Mouse (Mus musculus) heart, adult 2 months (tissue): ENCODE measurements around the gene Kctd13. TPM values are rescaled to one million over a fixed set of nuclear protein-coding genes. Genes with fewer than 3 reads are reported as not detected.

Source experiments
- DNase-seq, 2 experiments: peaks; one replicate each; pipeline ENCODE4 v3.0.0; 2021
- H3K27ac ChIP-seq: fragments of 200-600 bp; 2 replicates; pipeline ENCODE4 v1.8.1; 2022
- H3K27me3 ChIP-seq: fragments of 200-500 bp; 2 replicates; pipeline ENCODE4 v1.6.1; 2012; ENCODE audit warnings: mild to moderate bottlenecking, low read length, inconsistent platforms, mixed read lengths; ENCODE audit not compliant: control insufficient read depth, insufficient read depth
- H3K36me3 ChIP-seq: fragments of 200-500 bp; 2 replicates; pipeline ENCODE4 v1.6.1; 2012; ENCODE audit warnings: low read length, inconsistent platforms; ENCODE audit not compliant: control insufficient read depth, insufficient read depth
- H3K4me1 ChIP-seq: fragments of 200-500 bp; 2 replicates; pipeline ENCODE4 v1.6.1; 2011; ENCODE audit warnings: low read length; ENCODE audit not compliant: control insufficient read depth, insufficient read depth
- H3K4me3 ChIP-seq: fragments of 200-600 bp; 2 replicates; pipeline ENCODE4 v1.8.1; 2022
- H3K79me2 ChIP-seq: fragments of 200-500 bp; replicated peaks from 2 replicates; pipeline ENCODE4 v1.6.1; 2012; ENCODE audit warnings: mild to moderate bottlenecking, inconsistent platforms, low read length, moderate library complexity, mixed read lengths; ENCODE audit not compliant: control insufficient read depth, insufficient read depth
- H3K9ac ChIP-seq: fragments of 200-500 bp; 2 replicates; pipeline ENCODE4 v1.6.1; 2012; ENCODE audit warnings: low read depth, mild to moderate bottlenecking, control low read depth, inconsistent platforms, low read length, mixed read lengths
- CTCF ChIP-seq: fragments of 200-600 bp; IDR thresholded peaks from 2 replicates; pipeline ENCODE4 v1.8.1; 2022; ENCODE audit warnings: antibody characterized with exemption, mild to moderate bottlenecking, moderate library complexity
- EP300 ChIP-seq: fragments of 200-500 bp; IDR thresholded peaks from 2 replicates; pipeline ENCODE4 v1.6.1; 2011; ENCODE audit warnings: low read depth, low read length, control low read depth; ENCODE audit not compliant: insufficient read depth
- POLR2A ChIP-seq: fragments of 200-500 bp; IDR thresholded peaks from 2 replicates; pipeline ENCODE4 v1.6.1; 2011; ENCODE audit warnings: mild to moderate bottlenecking, low read depth, low read length, control low read depth; ENCODE audit not compliant: insufficient read depth
- WGBS: fragments of 180-500 bp; shearing (Covaris S2); methylation state at CpG from one replicate; pipeline ENCODE4 v1.1.7; 2018; 5-methylcytosine and 5-hydroxymethylcytosine counted together
- intact Hi-C: fragments of 180-260 bp; cut with DNase I; formaldehyde crosslinking; loops from one replicate; pipeline ENCODE4 v1.15.1; 2025
- polyA plus RNA-seq: library from polyadenylated mRNA; depleted of rRNA; stranded (reverse); fragments of >200 nt; gene quantifications from 2 replicates; pipeline ENCODE4 v1.2.3, GENCODE M21; 2012
- total RNA-seq, 2 experiments: library from RNA; stranded (reverse); gene quantifications; 2 replicates each; pipeline ENCODE4 v1.2.3; 2021

The Kctd13 gene
- total and polyA plus RNA-seq, 3 experiments = 6.7 to 13.7 (median 6.7) TPM

- Histone ChIP-seq H3K79me2 (no peaks in the 10 kb centered on the region), H3K27ac (no peak overlapping the region), H3K36me3 (no peaks in the 10 kb centered on the region), H3K4me3 (no peak overlapping the region), H3K27me3 (no peaks in the 10 kb centered on the region), H3K9ac (no peak overlapping the region), H3K4me1 (peaks cover 2% of the 10 kb centered on the region)
- intact Hi-C loops = loop anchor here (5.0 kb wide), 1 partner anchor 39 kb away; no protein-coding TSS in a partner anchor
- DNase-seq = no peak
- WGBS = 28% methylated on average over 3 of the region's 3 CpGs
- TF ChIP-seq CTCF = no peak
- no peak for TF ChIP-seq EP300
- no peak for TF ChIP-seq POLR2A
Measured at GRCm38 (mm10) chr7:126926299-126926698, 2.4 kb upstream of the Kctd13 start.

- Histone ChIP-seq H3K27ac (peak overlapping the region; percentile 45), H3K79me2 (no peaks in the 10 kb centered on the region), H3K9ac (peak overlapping the region; percentile 94), H3K4me3 (peak overlapping the region; percentile 93), H3K36me3 (no peaks in the 10 kb centered on the region), H3K27me3 (no peaks in the 10 kb centered on the region), H3K4me1 (peaks cover 2% of the 10 kb centered on the region)
- TF ChIP-seq EP300 (no peak), POLR2A (no peak), CTCF (no peak)
- intact Hi-C loops = loop anchor here (2.0 to 5.0 kb wide), 2 partner anchors 42 to 68 kb away; partner anchors contain the start of gene Hirip3
- DNase-seq = no peak
- WGBS = under 1% methylated on average over 27 of the region's 27 CpGs
Measured at GRCm38 (mm10) chr7:126929046-126929445, 367 bp downstream of the Kctd13 start.

- H3K79me2 ChIP-seq = no peaks in the 10 kb centered on the region
- DNase-seq = no peak
- H3K4me1 ChIP-seq = peaks cover 2% of the 10 kb centered on the region
- no peak overlapping the region for H3K9ac ChIP-seq
- no peaks in the 10 kb centered on the region for H3K27me3 ChIP-seq
- intact Hi-C loops = no loop called here
- no peak overlapping the region for H3K27ac ChIP-seq
- WGBS = 75% methylated on average over 2 of the region's 2 CpGs
- H3K4me3 ChIP-seq = no peak overlapping the region
- TF ChIP-seq CTCF (no peak), EP300 (no peak), POLR2A (no peak)
- no peaks in the 10 kb centered on the region for H3K36me3 ChIP-seq
Measured at GRCm38 (mm10) chr7:126932652-126933051, 4.0 kb downstream of the Kctd13 start.

GRCm38 (mm10) chr7:126941171-126941570 is 12.5 kb downstream of the Kctd13 start:
- Histone ChIP-seq H3K27me3 (no peaks in the 10 kb centered on the region), H3K79me2 (no peaks in the 10 kb centered on the region), H3K36me3 (no peaks in the 10 kb centered on the region), H3K4me3 (no peak overlapping the region), H3K9ac (no peak overlapping the region), H3K4me1 (no peaks in the 10 kb centered on the region), H3K27ac (no peak overlapping the region)
- WGBS = 49% methylated on average over 6 of the region's 6 CpGs
- DNase-seq = no peak
- intact Hi-C loops = no loop called here
- TF ChIP-seq POLR2A = no peak
- TF ChIP-seq CTCF = no peak
- no peak for TF ChIP-seq EP300

- no peak overlapping the region for H3K4me3 ChIP-seq
- no peaks in the 10 kb centered on the region for H3K36me3 ChIP-seq
- TF ChIP-seq CTCF (no peak), EP300 (no peak), POLR2A (no peak)
- intact Hi-C loops = no loop called here
- no peak overlapping the region for H3K27ac ChIP-seq
- H3K79me2 ChIP-seq = no peaks in the 10 kb centered on the region
- no peak overlapping the region for H3K9ac ChIP-seq
- WGBS = 83% methylated on average over 5 of the region's 5 CpGs
- no peaks in the 10 kb centered on the region for H3K27me3 ChIP-seq
- DNase-seq = no peak
- no peaks in the 10 kb centered on the region for H3K4me1 ChIP-seq
Measured at GRCm38 (mm10) chr7:126941801-126942200, 13.1 kb downstream of the Kctd13 start.

- Histone ChIP-seq H3K4me3 (no peak overlapping the region), H3K36me3 (no peaks in the 10 kb centered on the region), H3K27me3 (no peaks in the 10 kb centered on the region), H3K79me2 (no peaks in the 10 kb centered on the region), H3K4me1 (no peaks in the 10 kb centered on the region; the same call in 1 of the 2 replicates), H3K9ac (no peak overlapping the region), H3K27ac (no peak overlapping the region)
- WGBS = 71% methylated on average over 3 of the region's 3 CpGs
- intact Hi-C loops = loop anchor here (2.0 kb wide), 1 partner anchor 158 kb away; no protein-coding TSS in a partner anchor
- DNase-seq = peak; percentile 20 to 45
- TF ChIP-seq CTCF (peak; percentile 75), EP300 (no peak)
Measured at GRCm38 (mm10) chr7:126946530-126946929, 17.9 kb downstream of the Kctd13 start.
